Mouse (Mus musculus) kidney, adult 2 months (tissue): ENCODE measurements at regions not wholly inside any gene's neighbourhood (a gene's known extent, or its start where the extent isn't known, plus 50 kb on each side); places are given as distances from the start of the nearest gene placed in this dataset.

Experiments used
- DNase-seq: peaks from one replicate; pipeline ENCODE4 v3.0.0; 2021
- H3K27ac ChIP-seq: fragments of 200-500 bp; 2 replicates; pipeline ENCODE4 v1.5.1; 2012; ENCODE audit warnings: low read depth, low read length, control low read depth, inconsistent platforms; ENCODE audit not compliant: insufficient read depth
- H3K27me3 ChIP-seq: fragments of 200-500 bp; replicated peaks from 2 replicates; pipeline ENCODE4 v1.6.1; 2012; ENCODE audit warnings: mild to moderate bottlenecking, moderate library complexity, low read length, inconsistent platforms; ENCODE audit not compliant: control insufficient read depth, insufficient read depth
- H3K36me3 ChIP-seq: fragments of 200-500 bp; 2 replicates; pipeline ENCODE4 v1.6.1; 2012; ENCODE audit warnings: mild to moderate bottlenecking, moderate library complexity, low read length, inconsistent platforms; ENCODE audit not compliant: control insufficient read depth, insufficient read depth
- H3K4me1 ChIP-seq: fragments of 200-500 bp; 2 replicates; pipeline ENCODE4 v1.6.1; 2011; ENCODE audit warnings: low read length; ENCODE audit not compliant: control insufficient read depth, insufficient read depth
- H3K4me3 ChIP-seq: fragments of 200-500 bp; 2 replicates; pipeline ENCODE4 v1.5.1; 2011; ENCODE audit warnings: mild to moderate bottlenecking, low read depth, low read length, control low read depth; ENCODE audit not compliant: insufficient read depth
- CTCF ChIP-seq: fragments of 200-500 bp; conservative IDR thresholded peaks from 2 replicates; pipeline ENCODE4 v1.5.1; 2011; ENCODE audit warnings: low read depth, mild to moderate bottlenecking, control low read depth, low read length, moderate library complexity, mixed read lengths; ENCODE audit not compliant: insufficient read depth, insufficient read length
- POLR2A ChIP-seq: fragments of 200-500 bp; IDR thresholded peaks from one replicate; pipeline ENCODE4 v1.6.1; 2011; ENCODE audit warnings: low read depth, low read length, control low read depth
- WGBS: fragments of 180-500 bp; shearing (Covaris S2); methylation state at CpG from one replicate; pipeline ENCODE4 v1.1.7; 2018; 5-methylcytosine and 5-hydroxymethylcytosine counted together

DNA sequence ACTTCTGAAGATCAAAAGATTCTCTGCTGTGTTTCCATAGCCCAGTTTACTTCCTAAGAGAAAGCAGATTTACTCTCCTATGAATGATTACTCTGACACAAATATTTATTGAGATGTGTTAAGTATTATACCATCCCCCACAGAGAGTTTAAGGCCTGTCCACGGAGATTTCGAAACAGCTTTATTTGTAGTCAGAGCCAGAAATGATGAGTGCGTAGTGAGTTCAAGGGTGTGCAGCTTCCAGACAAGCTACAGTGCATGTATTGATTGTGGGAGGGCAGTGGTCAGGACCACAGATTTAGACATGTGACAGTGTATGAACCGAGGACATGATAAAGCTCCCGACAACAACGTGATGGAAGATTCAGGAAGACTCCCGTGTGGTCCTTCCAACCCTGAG is 126.8 kb downstream of the Hlx start:
- TF ChIP-seq CTCF, result no peak
- no peak for TF ChIP-seq POLR2A
- Histone ChIP-seq H3K27ac (no peak overlapping the region), H3K4me3 (no peak overlapping the region), H3K27me3 (no peaks in the 10 kb centered on the region), H3K36me3 (no peaks in the 10 kb centered on the region), H3K4me1 (no peaks in the 10 kb centered on the region)
- WGBS, result 74% methylated on average over 7 of the region's 7 CpGs
- no peak for DNase-seq

DNA sequence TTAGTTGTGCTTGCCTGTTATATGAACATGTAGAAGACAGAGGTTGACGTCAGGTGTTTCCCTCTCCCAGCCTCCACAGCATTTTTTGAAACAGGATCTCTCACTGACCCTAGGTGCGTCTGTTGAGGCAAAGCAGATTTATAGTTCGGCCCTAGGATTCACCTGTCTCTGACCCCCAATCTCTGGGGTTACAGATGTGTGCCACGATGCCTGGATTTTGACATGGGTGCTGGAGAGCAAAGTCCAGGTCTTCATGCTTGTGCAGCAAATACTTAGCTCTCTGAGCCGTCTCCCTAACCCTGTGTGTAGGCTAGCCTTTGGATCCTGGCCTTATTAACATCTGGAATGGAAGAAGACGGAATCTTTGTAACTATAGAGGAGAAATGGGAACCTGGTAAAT is 129.3 kb downstream of the Hlx start:
- no peak for DNase-seq

GRCm38 (mm10) chr1:184595449-184595848 is 137.0 kb downstream of the Hlx start:
- no peak for DNase-seq
- H3K4me3 ChIP-seq, result no peak overlapping the region
- no peaks in the 10 kb centered on the region; the same call in 1 of the 2 replicates for H3K27me3 ChIP-seq
- no peaks in the 10 kb centered on the region for H3K4me1 ChIP-seq
- no peak overlapping the region for H3K27ac ChIP-seq
- 78% methylated on average over 12 of the region's 12 CpGs for WGBS
- no peaks in the 10 kb centered on the region for H3K36me3 ChIP-seq
- no peak for TF ChIP-seq POLR2A
- no peak for TF ChIP-seq CTCF

More for the DNA sequence above, 129.3 kb downstream of the Hlx start:
- no peak overlapping the region for H3K27ac ChIP-seq
- H3K27me3 ChIP-seq, result no peaks in the 10 kb centered on the region
- 73% methylated on average over 6 of the region's 6 CpGs for WGBS
- no peak overlapping the region for H3K4me3 ChIP-seq
- TF ChIP-seq POLR2A (no peak), CTCF (no peak)
- H3K4me1 ChIP-seq, result no peaks in the 10 kb centered on the region
- H3K36me3 ChIP-seq, result no peaks in the 10 kb centered on the region

DNA sequence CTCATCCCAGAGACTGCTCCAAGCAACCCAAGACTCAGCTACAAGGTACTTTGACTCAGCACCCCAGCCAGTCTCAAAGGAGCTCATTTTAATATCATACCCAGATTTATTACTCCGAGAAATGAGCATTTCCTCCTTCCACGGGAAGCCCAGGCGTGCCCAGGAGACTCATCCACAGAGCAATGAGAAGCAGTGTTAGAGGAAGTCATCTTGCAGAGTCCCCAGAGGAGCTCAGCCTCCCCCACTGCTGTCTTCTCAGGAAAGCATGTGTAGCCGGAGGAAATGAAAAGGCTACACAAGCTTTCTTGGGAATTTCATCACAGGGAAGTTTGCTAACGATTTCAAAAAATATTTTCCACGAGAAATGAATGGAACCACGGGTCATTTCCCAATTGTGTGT is 141.8 kb downstream of the Hlx start:
- WGBS, result 48% methylated on average over 7 of the region's 7 CpGs
- peak; percentile 14 for DNase-seq
- no peaks in the 10 kb centered on the region; the same call in 1 of the 2 replicates for H3K27me3 ChIP-seq
- H3K27ac ChIP-seq, result no peak overlapping the region
- H3K4me1 ChIP-seq, result no peaks in the 10 kb centered on the region
- TF ChIP-seq CTCF (no peak), POLR2A (no peak)
- no peak overlapping the region for H3K4me3 ChIP-seq
- H3K36me3 ChIP-seq, result no peaks in the 10 kb centered on the region

- no peaks in the 10 kb centered on the region; the same call in 1 of the 2 replicates for H3K27me3 ChIP-seq
- no peaks in the 10 kb centered on the region for H3K36me3 ChIP-seq
- WGBS, result 66% methylated on average over 4 of the region's 4 CpGs
- H3K27ac ChIP-seq, result no peak overlapping the region
- TF ChIP-seq POLR2A (no peak), CTCF (no peak)
- H3K4me1 ChIP-seq, result no peaks in the 10 kb centered on the region
- no peak for DNase-seq
- no peak overlapping the region for H3K4me3 ChIP-seq
Measured at GRCm38 (mm10) chr1:184589277-184589676, 143.1 kb downstream of the Hlx start.

- Histone ChIP-seq H3K4me3 (no peak overlapping the region), H3K27me3 (no peaks in the 10 kb centered on the region), H3K36me3 (no peaks in the 10 kb centered on the region), H3K27ac (no peak overlapping the region), H3K4me1 (no peaks in the 10 kb centered on the region)
- DNase-seq, result no peak
- TF ChIP-seq POLR2A (no peak), CTCF (no peak)
- WGBS, result 37% methylated on average over 12 of the region's 12 CpGs
Measured at GRCm38 (mm10) chr1:184584505-184584874, 147.9 kb downstream of the Hlx start.

- H3K27me3 ChIP-seq, result no peaks in the 10 kb centered on the region
- H3K4me3 ChIP-seq, result no peak overlapping the region
- whole genome bisulfite sequencing, result 74% methylated on average over 6 of the region's 6 CpGs
- H3K36me3 ChIP-seq, result no peaks in the 10 kb centered on the region
- DNase-seq, result no peak
- no peak overlapping the region for H3K27ac ChIP-seq
- TF ChIP-seq CTCF (no peak), POLR2A (no peak)
- no peaks in the 10 kb centered on the region for H3K4me1 ChIP-seq
Measured at GRCm38 (mm10) chr1:184583751-184584504, 148.5 kb downstream of the Hlx start.
